Mouse (Mus musculus): ENCODE measurements around the gene Ubash3b.

DNA sequence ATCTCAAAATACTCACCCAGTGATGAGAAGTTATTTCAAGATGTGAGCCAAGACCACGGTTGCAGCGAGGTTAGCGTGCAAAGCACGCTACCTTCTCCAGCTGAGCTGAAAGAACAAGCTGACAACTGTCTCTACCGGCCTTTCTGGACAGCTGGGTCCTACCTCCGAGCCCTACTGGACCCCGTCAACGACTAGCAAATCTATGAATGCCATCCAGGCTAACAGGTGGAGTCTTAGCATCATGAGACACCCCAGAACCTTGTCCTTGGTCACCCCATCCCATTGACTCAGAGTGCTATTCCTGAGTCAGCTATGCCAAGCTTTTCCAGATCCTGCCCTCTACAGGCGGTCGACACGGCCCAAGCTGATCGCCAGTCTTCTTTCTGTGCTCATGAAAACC lies 69.5 kb downstream of the Ubash3b start:
- TF ChIP-seq GATA1 (IDR thresholded peaks at IDR 0.05; ENCODE audit: borderline replicate concordance, low read length) (no peak), FLI1 (IDR thresholded peaks at IDR 0.05; ENCODE audit: low read length) (no peak)

Measured in megakaryocyte, embryonic 14.5 days (primary cell).